Mouse (Mus musculus) regulatory T cell (primary cell): ENCODE measurements at regions not wholly inside any gene's neighbourhood (a gene's known extent, or its start where the extent isn't known, plus 50 kb on each side); places are given as distances from the start of the nearest gene placed in this dataset.

Experiments
- in situ Hi-C: fragments of 300-600 bp; cut with MboI, MseI; formaldehyde crosslinking; loops from one replicate; pipeline ENCODE4 v1.15.1; 2025; ENCODE audit warnings: high pct_unique_total_duplicates

GRCm38 (mm10) chr10:124318761-124319160, 1055.0 kb downstream of the Fam19a2 start:
- in situ Hi-C loops, result no loop called here

DNA sequence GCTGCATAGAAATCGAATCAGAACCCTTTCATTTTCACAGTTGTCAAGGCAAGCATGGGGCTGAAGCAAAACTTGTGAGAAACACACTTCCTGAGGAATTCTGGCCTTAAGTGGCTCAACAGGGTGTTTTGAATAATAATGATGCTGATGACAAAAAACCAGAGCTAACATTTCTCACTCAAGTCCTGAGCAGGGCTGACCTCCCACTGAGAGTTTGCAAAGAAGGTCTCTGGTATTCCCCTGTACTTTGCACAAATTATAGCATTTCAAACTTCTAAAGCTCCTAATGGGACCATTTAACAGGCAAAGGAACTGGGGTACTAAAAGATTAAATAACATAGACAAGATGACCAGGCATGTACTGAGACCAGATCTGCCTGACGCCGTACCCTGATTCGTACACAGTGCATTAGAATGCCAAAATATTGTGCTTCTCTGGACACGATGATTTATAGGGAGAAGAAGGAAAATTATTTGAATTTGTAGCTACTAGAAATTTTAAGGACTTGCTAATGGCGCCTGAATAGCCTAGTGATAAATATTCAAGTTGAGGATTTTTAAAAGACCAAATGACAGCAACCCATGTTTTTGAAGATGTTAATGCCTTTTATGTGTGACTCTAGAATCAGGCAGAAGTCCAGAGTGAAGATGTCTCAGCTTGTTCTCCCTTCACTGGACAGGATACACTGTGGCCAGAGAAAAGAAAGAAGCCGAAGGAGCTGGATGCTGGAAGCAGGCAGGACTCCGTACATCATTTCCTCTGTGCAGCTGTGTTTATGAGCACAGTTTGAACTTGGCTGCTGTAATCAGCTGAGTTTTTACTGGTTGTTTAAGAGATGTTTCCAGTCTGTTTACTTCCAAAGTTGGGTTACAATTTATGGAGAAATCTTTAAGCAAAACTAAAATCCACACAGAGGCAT, 1056.7 kb downstream of the Fam19a2 start:
- in situ Hi-C loops, result no loop called here

DNA sequence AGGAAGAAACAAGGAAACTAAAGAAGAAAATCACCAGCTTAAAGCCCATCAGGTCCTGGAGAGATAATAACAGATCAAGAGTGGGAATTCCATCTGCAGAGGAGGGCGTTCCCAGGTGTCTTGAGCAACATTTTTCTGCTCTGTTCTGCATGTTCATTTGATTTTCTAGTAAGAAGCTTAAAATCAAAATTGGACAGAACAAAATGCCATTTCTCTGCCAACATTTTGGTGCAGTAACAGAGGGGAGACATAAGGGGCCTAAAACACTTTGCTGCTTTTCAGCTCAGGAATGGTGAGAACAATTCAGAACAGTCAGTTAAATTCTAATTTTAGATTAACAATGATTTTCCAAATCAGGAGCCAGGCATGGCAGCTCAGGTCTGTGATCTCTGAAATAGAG, 1056.8 kb downstream of the Slc16a7 start:
- in situ Hi-C loops, result no loop called here

DNA sequence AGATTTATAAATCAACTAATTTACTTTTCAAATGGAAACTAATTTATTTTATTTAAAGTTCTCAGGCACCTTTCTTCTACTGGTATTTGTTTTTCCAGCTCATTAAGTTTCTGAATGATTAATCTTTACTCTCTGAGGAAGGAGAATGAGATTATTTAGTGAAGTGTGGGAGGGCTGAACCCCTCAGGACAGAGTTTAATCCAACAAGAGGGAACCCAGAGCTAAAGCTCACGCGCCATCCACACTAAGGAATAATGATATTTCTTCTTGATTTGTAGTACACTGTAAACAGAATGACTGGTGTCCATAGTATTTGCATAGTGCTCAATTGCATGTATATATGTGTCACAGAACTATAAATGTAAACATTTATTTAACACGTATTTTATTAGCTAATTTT, 1050.3 kb downstream of the Slc16a7 start:
- in situ Hi-C loops, result no loop called here

GRCm38 (mm10) chr10:124349300-124349699, 1040.0 kb downstream of the Slc16a7 start:
- in situ Hi-C loops, result no loop called here

DNA sequence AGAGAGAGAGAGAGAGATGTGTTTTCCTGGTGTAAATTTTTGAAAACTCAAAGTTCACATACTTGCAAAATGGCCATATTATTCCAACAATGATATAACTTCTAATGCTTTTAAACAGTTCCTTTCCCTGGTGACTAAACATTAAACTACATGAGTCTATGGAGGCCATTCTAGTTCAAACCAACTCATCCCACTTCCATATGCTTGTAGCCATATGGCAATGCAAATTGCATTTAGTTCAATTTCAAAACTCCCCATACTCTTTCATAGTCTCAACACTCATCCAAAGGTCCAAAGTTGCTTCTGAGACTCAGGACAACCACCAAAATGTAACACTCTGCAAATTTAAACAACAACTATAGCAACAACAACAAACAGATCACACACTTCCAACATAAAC, 1026.5 kb downstream of the Slc16a7 start:
- in situ Hi-C loops, result no loop called here

DNA sequence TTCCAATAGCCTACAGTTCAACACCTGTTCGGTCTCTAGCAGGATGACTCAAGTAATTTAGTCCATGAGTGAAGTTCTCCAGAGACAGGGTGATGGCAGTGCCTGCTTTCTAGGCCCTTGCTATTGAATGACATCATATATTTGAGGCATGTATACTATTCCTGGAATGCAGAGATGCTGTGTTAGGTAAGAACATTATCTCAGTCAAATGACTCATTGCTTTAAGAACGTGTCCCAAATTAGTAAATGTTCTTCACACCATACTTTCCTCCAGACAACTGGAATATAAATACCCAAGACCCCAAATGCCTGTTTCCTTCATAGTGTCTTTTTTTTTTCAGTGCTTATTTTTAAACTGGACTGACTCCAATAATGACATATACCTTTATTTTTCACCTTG, 1018.3 kb downstream of the Slc16a7 start:
- in situ Hi-C loops, result no loop called here

DNA sequence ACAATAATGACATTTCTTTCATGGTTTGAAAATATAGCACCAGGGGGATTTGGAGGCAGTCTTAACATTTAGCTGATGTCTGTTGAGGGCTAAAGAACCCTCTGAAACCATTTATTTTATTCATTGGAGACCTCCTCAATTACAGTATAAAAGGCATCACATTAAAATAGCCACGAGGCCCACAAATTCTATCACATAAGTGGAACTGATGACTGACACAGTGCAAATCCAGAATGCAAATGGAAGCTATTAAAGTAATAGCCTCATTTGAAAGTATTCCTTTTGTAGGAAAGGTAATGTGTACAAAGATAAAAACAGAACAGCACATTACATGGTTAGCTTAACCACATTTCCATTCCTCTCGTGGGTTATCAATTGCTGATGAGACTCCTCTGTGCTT, 986.6 kb downstream of the Slc16a7 start:
- in situ Hi-C loops, result no loop called here

DNA sequence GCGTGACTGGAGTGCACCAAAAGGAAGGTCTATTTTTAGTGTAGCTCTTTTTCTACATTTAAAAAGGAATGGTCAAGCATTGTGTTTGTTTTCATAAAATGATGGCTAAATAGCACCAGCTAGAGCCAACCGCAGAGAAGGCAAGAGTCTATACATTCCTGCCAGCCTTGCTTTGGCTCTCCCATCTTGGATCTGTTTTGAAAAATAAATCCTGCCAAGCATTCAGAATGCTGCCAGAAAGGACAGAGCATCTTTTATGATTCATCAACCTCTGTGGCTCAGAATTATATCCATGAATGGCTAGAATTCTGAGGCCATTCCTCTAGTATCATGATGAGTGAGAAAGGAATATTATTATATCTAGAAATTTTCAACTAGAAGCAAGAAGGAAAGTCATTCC, 979.6 kb downstream of the Slc16a7 start:
- in situ Hi-C loops, result no loop called here

DNA sequence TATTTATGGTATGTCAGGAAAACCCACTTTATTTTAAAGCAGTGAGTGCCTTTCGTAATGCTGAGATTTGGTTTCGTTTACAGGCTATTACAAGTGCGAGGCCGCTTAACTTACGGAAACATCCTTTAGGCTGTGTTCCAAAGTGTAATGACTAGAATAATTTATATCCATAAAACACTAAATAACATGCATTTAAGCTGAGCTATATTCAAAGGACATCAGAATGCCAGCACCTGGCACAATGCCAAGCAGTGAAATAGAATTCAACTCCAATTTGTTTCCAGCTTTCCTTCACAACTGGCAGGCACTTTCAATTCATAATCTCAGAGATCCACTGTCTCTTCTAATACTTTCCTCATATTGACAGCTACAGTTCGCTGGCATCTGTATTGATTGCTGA, 972.7 kb downstream of the Slc16a7 start:
- in situ Hi-C loops, result no loop called here

- in situ Hi-C loops, result no loop called here
Observed at GRCm38 (mm10) chr10:124423418-124423817, 965.8 kb downstream of the Slc16a7 start.
